Mouse (Mus musculus): Measurements from ENCODE around the gene Nthl1. TPM values are rescaled to one million over a fixed set of nuclear protein-coding genes. Genes with fewer than 3 reads are reported as not detected.

The Nthl1 gene
- 39.4 and 43.0 TPM in 2 replicates for total RNA-seq (2012; rRNA removed)

DNA sequence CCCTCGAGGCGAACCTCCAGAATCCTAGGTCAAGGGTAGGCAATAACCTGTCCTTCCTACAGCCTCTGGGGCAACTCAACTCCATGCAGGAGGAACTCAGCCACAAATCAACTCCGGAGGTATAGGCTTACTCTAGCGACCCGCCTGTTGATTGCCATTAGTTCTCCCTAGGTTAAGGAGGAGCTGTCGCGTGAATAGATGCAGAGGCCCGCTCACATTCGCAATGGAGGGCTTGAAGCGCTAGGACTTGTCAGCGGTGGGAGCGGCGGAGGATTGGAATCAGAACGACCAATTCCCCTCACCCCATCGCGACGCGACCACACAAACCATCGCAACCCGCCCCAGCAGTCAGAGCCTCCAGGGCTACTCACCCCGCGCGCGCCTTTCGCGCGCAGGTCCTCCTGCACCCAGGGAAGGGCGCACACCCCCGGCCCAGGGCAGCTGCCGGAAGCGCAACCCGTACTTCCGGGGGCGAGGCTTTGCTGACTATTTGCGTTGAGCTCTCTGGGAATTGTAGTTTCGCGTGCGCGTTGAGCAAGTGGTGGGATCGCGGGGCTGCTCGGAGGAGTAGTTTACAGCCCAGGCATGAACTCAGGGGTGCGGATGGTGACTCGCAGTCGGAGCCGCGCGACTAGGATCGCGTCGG, at the start of gene Nthl1, which contains the start of gene Tsc2:
Gene Nthl1, plus strand, starts transcription at position 514 of the 646 bp plus-strand sequence.
Gene Tsc2, minus strand, starts transcription at position 464 of the 646 bp plus-strand sequence.
- Histone ChIP-seq H3K4me1 (ENCODE audit: control insufficient read depth in 2 of 2, insufficient read depth in 2 of 2, low read length in 2 of 2, poor library complexity in 1 of 2) (peaks cover 0 to 12% of the 10 kb centered on the region in 2 experiments; a peak in 2 of 4 replicates), H3K36me3 (ENCODE audit: control insufficient read depth, insufficient read depth, low read length, poor library complexity, severe bottlenecking) (peaks cover 11% of the 10 kb centered on the region), H3K9ac (ENCODE audit: insufficient read depth, low read depth, low read length, poor library complexity, severe bottlenecking) (peak within 1 kb of the TSS; percentile 88), H3K9me3 (ENCODE audit: control insufficient read depth, insufficient read depth, low read depth, low read length) (no peaks in the 10 kb centered on the region), H3K4me3 (ENCODE audit: insufficient read depth in 1 of 2, low read depth in 1 of 2, low read length in 2 of 2, poor library complexity in 1 of 2, severe bottlenecking in 1 of 2) (peak within 1 kb of the TSS; percentile 82 to 93), H3K27ac (ENCODE audit: insufficient read depth, low read depth, low read length, poor library complexity, severe bottlenecking) (peak within 1 kb of the TSS; percentile 16; the same call in 1 of the 2 replicates)
- TF ChIP-seq CHD2 (IDR thresholded peaks at IDR 0.05; ENCODE audit: low read depth, low read length) (no peak), ZNF384 (IDR thresholded peaks at IDR 0.05; ENCODE audit: low read depth, low read length) (no peak), MAFK (IDR thresholded peaks at IDR 0.05; ENCODE audit: insufficient read depth, low read depth, low read length) (no peak), HCFC1 (IDR thresholded peaks at IDR 0.05; ENCODE audit: borderline replicate concordance, insufficient read depth, low read length) (peak; percentile 95), ZC3H11A (IDR thresholded peaks at IDR 0.05; ENCODE audit: borderline replicate concordance, low read depth, low read length) (no peak)
- in situ Hi-C loops (cut with MboI; ENCODE audit: low sequenced_read_pairs in 2 of 2, unreplicated experiment in 2 of 2), result no loop called here
- DNase-seq (ENCODE audit: low read depth, low spot score), result peak; percentile 88

DNA sequence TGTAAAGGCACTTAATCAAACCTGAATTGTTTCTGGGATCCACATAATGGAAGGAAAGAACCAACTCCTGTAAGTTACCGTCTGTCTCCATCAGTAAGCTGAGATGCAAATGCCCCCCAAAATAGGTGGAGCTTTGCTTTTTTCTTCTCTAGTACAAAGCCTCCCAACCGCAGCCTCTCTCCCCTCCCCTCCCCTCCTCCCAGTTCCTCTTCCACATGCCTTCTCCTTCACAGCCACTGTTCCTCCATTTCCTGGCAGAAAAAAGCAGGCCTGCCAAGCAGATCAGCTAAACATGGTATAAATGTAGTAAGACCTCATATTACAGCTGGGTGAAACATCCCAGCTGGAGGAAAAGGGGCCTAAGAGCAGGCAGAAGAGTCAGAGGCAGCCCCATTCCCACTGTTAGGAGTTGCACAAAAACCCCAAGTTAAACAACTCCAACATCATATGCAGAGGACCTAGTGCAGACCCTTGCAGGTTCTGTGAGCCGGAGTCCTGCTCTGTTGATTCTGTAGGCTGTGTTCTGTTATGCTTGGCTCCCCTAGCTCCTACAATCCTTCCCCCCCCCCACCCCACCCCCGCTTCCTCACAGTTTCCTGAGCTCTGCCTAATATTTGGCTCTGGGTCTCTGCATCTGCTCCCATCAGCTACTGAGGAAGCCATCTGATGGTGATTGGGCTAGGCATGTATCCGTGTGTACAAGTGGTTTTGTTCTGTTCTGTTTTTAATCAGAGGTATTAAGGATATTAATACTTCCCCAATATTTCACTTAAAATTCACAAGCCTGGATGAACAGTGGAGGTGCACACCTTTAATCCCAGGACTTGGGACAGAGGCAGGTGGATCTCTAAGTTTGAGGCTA, 48.6 kb upstream of the Nthl1 start:
- in situ Hi-C loops (cut with MboI; ENCODE audit: low sequenced_read_pairs in 2 of 2, unreplicated experiment in 2 of 2), result no loop called here

DNA sequence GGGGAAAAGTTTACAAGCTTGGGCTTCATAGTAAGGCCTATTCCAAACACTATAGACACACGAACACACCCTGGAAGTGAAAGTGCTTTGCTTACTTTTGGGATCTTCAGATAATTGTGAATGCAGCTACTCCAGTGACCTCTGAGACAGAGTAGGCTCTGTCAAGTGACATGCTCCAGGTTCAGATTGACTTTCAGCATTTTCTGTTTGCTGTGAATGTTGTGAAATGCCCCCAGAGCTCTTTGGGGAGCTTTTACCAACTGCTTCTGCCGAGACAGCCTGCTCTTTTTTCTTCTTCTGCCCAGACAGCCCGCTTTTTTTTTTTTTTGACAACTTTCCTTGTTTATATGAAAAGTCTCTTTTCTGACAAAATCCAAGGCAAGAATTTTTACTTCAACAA, 48.0 kb upstream of the Nthl1 start:
- no peak for TF ChIP-seq HCFC1 (IDR thresholded peaks at IDR 0.05; ENCODE audit: borderline replicate concordance, insufficient read depth, low read length)
- no peak for TF ChIP-seq CHD2 (IDR thresholded peaks at IDR 0.05; ENCODE audit: low read depth, low read length)
- TF ChIP-seq ZC3H11A (IDR thresholded peaks at IDR 0.05; ENCODE audit: borderline replicate concordance, low read depth, low read length), result no peak
- no peak for TF ChIP-seq ZNF384 (IDR thresholded peaks at IDR 0.05; ENCODE audit: low read depth, low read length)
- no peak for TF ChIP-seq MAFK (IDR thresholded peaks at IDR 0.05; ENCODE audit: insufficient read depth, low read depth, low read length)
- Histone ChIP-seq H3K36me3 (ENCODE audit: control insufficient read depth, insufficient read depth, low read length, poor library complexity, severe bottlenecking) (peaks cover 40% of the 10 kb centered on the region; the same call in 1 of the 2 replicates), H3K4me1 (ENCODE audit: control insufficient read depth in 2 of 2, insufficient read depth in 2 of 2, low read length in 2 of 2, poor library complexity in 1 of 2) (peaks cover 5 to 14% of the 10 kb centered on the region in 2 experiments; a peak in 3 of 4 replicates), H3K9me3 (ENCODE audit: control insufficient read depth, insufficient read depth, low read depth, low read length) (no peaks in the 10 kb centered on the region), H3K4me3 (ENCODE audit: insufficient read depth in 1 of 2, low read depth in 1 of 2, low read length in 2 of 2, poor library complexity in 1 of 2, severe bottlenecking in 1 of 2) (no peak overlapping the region), H3K27ac (ENCODE audit: insufficient read depth, low read depth, low read length, poor library complexity, severe bottlenecking) (no peak overlapping the region), H3K9ac (ENCODE audit: insufficient read depth, low read depth, low read length, poor library complexity, severe bottlenecking) (no peak overlapping the region)
- in situ Hi-C loops (cut with MboI; ENCODE audit: low sequenced_read_pairs in 2 of 2, unreplicated experiment in 2 of 2), result no loop called here
- no peak for DNase-seq (ENCODE audit: low read depth, low spot score)

More for the DNA sequence above, 48.6 kb upstream of the Nthl1 start:
- H3K4me1 ChIP-seq (ENCODE audit: control insufficient read depth in 2 of 2, insufficient read depth in 2 of 2, low read length in 2 of 2, poor library complexity in 1 of 2), result peaks cover 5 to 14% of the 10 kb centered on the region in 2 experiments; a peak in 3 of 4 replicates
- peaks cover 40% of the 10 kb centered on the region; the same call in 1 of the 2 replicates for H3K36me3 ChIP-seq (ENCODE audit: control insufficient read depth, insufficient read depth, low read length, poor library complexity, severe bottlenecking)
- DNase-seq (ENCODE audit: low read depth, low spot score), result no peak
- TF ChIP-seq ZC3H11A (IDR thresholded peaks at IDR 0.05; ENCODE audit: borderline replicate concordance, low read depth, low read length) (no peak), HCFC1 (IDR thresholded peaks at IDR 0.05; ENCODE audit: borderline replicate concordance, insufficient read depth, low read length) (no peak), ZNF384 (IDR thresholded peaks at IDR 0.05; ENCODE audit: low read depth, low read length) (no peak), CHD2 (IDR thresholded peaks at IDR 0.05; ENCODE audit: low read depth, low read length) (no peak), MAFK (IDR thresholded peaks at IDR 0.05; ENCODE audit: insufficient read depth, low read depth, low read length) (no peak)
- H3K4me3 ChIP-seq (ENCODE audit: insufficient read depth in 1 of 2, low read depth in 1 of 2, low read length in 2 of 2, poor library complexity in 1 of 2, severe bottlenecking in 1 of 2), result no peak overlapping the region
- peak overlapping the region; percentile 43; the same call in 1 of the 2 replicates for H3K9ac ChIP-seq (ENCODE audit: insufficient read depth, low read depth, low read length, poor library complexity, severe bottlenecking)
- no peaks in the 10 kb centered on the region for H3K9me3 ChIP-seq (ENCODE audit: control insufficient read depth, insufficient read depth, low read depth, low read length)
- peak overlapping the region; percentile 38; the same call in 1 of the 2 replicates for H3K27ac ChIP-seq (ENCODE audit: insufficient read depth, low read depth, low read length, poor library complexity, severe bottlenecking)

- peaks cover 5 to 9% of the 10 kb centered on the region in 2 experiments; a peak in 3 of 4 replicates for H3K4me1 ChIP-seq (ENCODE audit: control insufficient read depth in 2 of 2, insufficient read depth in 2 of 2, low read length in 2 of 2, poor library complexity in 1 of 2)
- no peak overlapping the region for H3K9ac ChIP-seq (ENCODE audit: insufficient read depth, low read depth, low read length, poor library complexity, severe bottlenecking)
- peaks cover 21% of the 10 kb centered on the region; the same call in 1 of the 2 replicates for H3K36me3 ChIP-seq (ENCODE audit: control insufficient read depth, insufficient read depth, low read length, poor library complexity, severe bottlenecking)
- H3K4me3 ChIP-seq (ENCODE audit: insufficient read depth in 1 of 2, low read depth in 1 of 2, low read length in 2 of 2, poor library complexity in 1 of 2, severe bottlenecking in 1 of 2), result no peak overlapping the region
- H3K9me3 ChIP-seq (ENCODE audit: control insufficient read depth, insufficient read depth, low read depth, low read length), result no peaks in the 10 kb centered on the region
- TF ChIP-seq CHD2 (IDR thresholded peaks at IDR 0.05; ENCODE audit: low read depth, low read length) (no peak), ZNF384 (IDR thresholded peaks at IDR 0.05; ENCODE audit: low read depth, low read length) (no peak), ZC3H11A (IDR thresholded peaks at IDR 0.05; ENCODE audit: borderline replicate concordance, low read depth, low read length) (no peak), MAFK (IDR thresholded peaks at IDR 0.05; ENCODE audit: insufficient read depth, low read depth, low read length) (no peak), HCFC1 (IDR thresholded peaks at IDR 0.05; ENCODE audit: borderline replicate concordance, insufficient read depth, low read length) (no peak)
- no peak overlapping the region for H3K27ac ChIP-seq (ENCODE audit: insufficient read depth, low read depth, low read length, poor library complexity, severe bottlenecking)
- in situ Hi-C loops (cut with MboI; ENCODE audit: low sequenced_read_pairs in 2 of 2, unreplicated experiment in 2 of 2), result no loop called here
- DNase-seq (ENCODE audit: low read depth, low spot score), result no peak
Measured at GRCm38 (mm10) chr17:24586532-24586931, 45.9 kb upstream of the Nthl1 start.

All from ES-E14 (cell line).